Mouse (Mus musculus) stomach, embryonic 16.5 days (tissue): ENCODE measurements around the gene Ccdc174. TPM values are rescaled to one million over a fixed set of nuclear protein-coding genes. Genes with fewer than 3 reads are reported as not detected.

ENCODE experiments used
- ATAC-seq: fragments of 200-750 bp; cut with Nextera tagmentation; 2 replicates; pipeline ENCODE4 v1.8.0; 2017; ENCODE audit warnings: moderate number of reproducible peaks, moderate TSS enrichment; ENCODE audit not compliant: insufficient read depth, low FRiP score
- H3K27ac ChIP-seq: fragments of 300-500 bp; sonication (generic); 2 replicates; pipeline ENCODE4 v1.5.1; 2014; ENCODE audit warnings: low read length
- H3K27me3 ChIP-seq: fragments of 300-500 bp; sonication (generic); 2 replicates; pipeline ENCODE4 v1.6.1; 2014; ENCODE audit warnings: low read length, control low read depth, mixed read lengths; ENCODE audit not compliant: control insufficient read depth, insufficient read depth
- H3K36me3 ChIP-seq: fragments of 300-500 bp; sonication (generic); 2 replicates; pipeline ENCODE4 v1.6.1; 2014; ENCODE audit warnings: low read length; ENCODE audit not compliant: control insufficient read depth, insufficient read depth
- H3K4me1 ChIP-seq: fragments of 300-500 bp; sonication (generic); 2 replicates; pipeline ENCODE4 v1.6.1; 2014; ENCODE audit warnings: low read length, control low read depth, mixed read lengths; ENCODE audit not compliant: control insufficient read depth, insufficient read depth
- H3K4me2 ChIP-seq: fragments of 300-500 bp; sonication (generic); 2 replicates; pipeline ENCODE4 v1.6.1; 2014; ENCODE audit warnings: low read depth, low read length, mixed read lengths
- H3K4me3 ChIP-seq: fragments of 300-500 bp; sonication (generic); replicated peaks from 2 replicates; pipeline ENCODE4 v1.5.1; 2014; ENCODE audit warnings: mild to moderate bottlenecking, low read length
- H3K9ac ChIP-seq: fragments of 300-500 bp; sonication (generic); 2 replicates; pipeline ENCODE4 v1.6.1; 2014; ENCODE audit warnings: low read length
- H3K9me3 ChIP-seq: fragments of 300-500 bp; sonication (generic); replicated peaks from 2 replicates; pipeline ENCODE4 v1.6.1; 2016; ENCODE audit warnings: low read length, control low read depth; ENCODE audit not compliant: control insufficient read depth
- WGBS: fragments of 180-500 bp; shearing (Covaris S2); extraction: QIAGEN DNeasy Blood & Tissue Kit; methylation state at CpG from one replicate; pipeline ENCODE4 v1.1.7; 2014; 5-methylcytosine and 5-hydroxymethylcytosine counted together
- polyA plus RNA-seq: library from polyadenylated mRNA; unstranded; fragments of >200 nt; fragmentation: Nextera tagmentation; extraction: Ambion mirVana; gene quantifications from 2 replicates; pipeline ENCODE4 v1.2.1, GENCODE M21; 2015

Gene Ccdc174
- polyA plus RNA-seq, 1 experiment from 2014 or later: 28.2 TPM

- 72% methylated on average over 5 of the region's 5 CpGs for WGBS
- H3K4me3 ChIP-seq: no peak overlapping the region
- no peak overlapping the region for H3K9ac ChIP-seq
- H3K36me3 ChIP-seq: no peaks in the 10 kb centered on the region
- H3K4me1 ChIP-seq: no peaks in the 10 kb centered on the region
- H3K4me2 ChIP-seq: no peak overlapping the region
- no peak for ATAC-seq
- H3K27ac ChIP-seq: no peak overlapping the region
- H3K9me3 ChIP-seq: no peaks in the 10 kb centered on the region
- no peaks in the 10 kb centered on the region for H3K27me3 ChIP-seq
Observed at GRCm38 (mm10) chr6:91864595-91864994, 13.3 kb upstream of the Ccdc174 start.

- no peak overlapping the region for H3K4me2 ChIP-seq
- H3K4me1 ChIP-seq: no peaks in the 10 kb centered on the region
- H3K9ac ChIP-seq: no peak overlapping the region
- H3K27me3 ChIP-seq: no peaks in the 10 kb centered on the region
- ATAC-seq: no peak
- H3K9me3 ChIP-seq: no peaks in the 10 kb centered on the region
- H3K27ac ChIP-seq: no peak overlapping the region
- WGBS: 83% methylated on average over 11 of the region's 11 CpGs
- H3K36me3 ChIP-seq: no peaks in the 10 kb centered on the region
- H3K4me3 ChIP-seq: no peak overlapping the region
Observed at GRCm38 (mm10) chr6:91865601-91866000, 12.3 kb upstream of the Ccdc174 start.

- Histone ChIP-seq H3K4me1 (no peaks in the 10 kb centered on the region), H3K9ac (no peak overlapping the region), H3K27me3 (no peaks in the 10 kb centered on the region), H3K4me2 (no peak overlapping the region), H3K27ac (no peak overlapping the region), H3K36me3 (no peaks in the 10 kb centered on the region), H3K4me3 (no peak overlapping the region), H3K9me3 (no peaks in the 10 kb centered on the region)
- 85% methylated on average over 5 of the region's 5 CpGs for WGBS
- ATAC-seq: no peak
Observed at GRCm38 (mm10) chr6:91868091-91868490, 9.8 kb upstream of the Ccdc174 start.

- Histone ChIP-seq H3K4me3 (no peak overlapping the region), H3K9me3 (no peaks in the 10 kb centered on the region), H3K27ac (no peak overlapping the region), H3K4me2 (no peak overlapping the region), H3K9ac (no peak overlapping the region), H3K36me3 (no peaks in the 10 kb centered on the region), H3K27me3 (0 out of 2 replicates have a peak, but pooled peaks cover 2% of the 10 kb centered on the region), H3K4me1 (no peaks in the 10 kb centered on the region)
- ATAC-seq: no peak
- WGBS: 36% methylated on average over 2 of the region's 2 CpGs
Observed at GRCm38 (mm10) chr6:91872781-91873180, 5.1 kb upstream of the Ccdc174 start.

GRCm38 (mm10) chr6:91883859-91884258 is 6.0 kb downstream of the Ccdc174 start:
- 74% methylated on average over 2 of the region's 2 CpGs for WGBS
- peaks cover 2% of the 10 kb centered on the region for H3K4me1 ChIP-seq
- H3K27me3 ChIP-seq: no peaks in the 10 kb centered on the region
- no peak overlapping the region for H3K9ac ChIP-seq
- no peak overlapping the region for H3K4me2 ChIP-seq
- ATAC-seq: no peak
- H3K4me3 ChIP-seq: no peak overlapping the region
- peaks cover 20% of the 10 kb centered on the region for H3K36me3 ChIP-seq
- no peaks in the 10 kb centered on the region for H3K9me3 ChIP-seq
- H3K27ac ChIP-seq: no peak overlapping the region

- peaks cover 17% of the 10 kb centered on the region for H3K36me3 ChIP-seq
- H3K4me2 ChIP-seq: no peak overlapping the region
- no peak overlapping the region for H3K4me3 ChIP-seq
- no peak overlapping the region for H3K27ac ChIP-seq
- 67% methylated on average over 3 of the region's 3 CpGs for WGBS
- H3K4me1 ChIP-seq: no peaks in the 10 kb centered on the region
- no peaks in the 10 kb centered on the region for H3K27me3 ChIP-seq
- ATAC-seq: no peak
- H3K9ac ChIP-seq: no peak overlapping the region
- H3K9me3 ChIP-seq: no peaks in the 10 kb centered on the region
Observed at GRCm38 (mm10) chr6:91889255-91889906, 11.5 kb downstream of the Ccdc174 start.

- H3K9me3 ChIP-seq: no peaks in the 10 kb centered on the region
- H3K27me3 ChIP-seq: no peaks in the 10 kb centered on the region
- no peak overlapping the region for H3K27ac ChIP-seq
- H3K4me2 ChIP-seq: no peak overlapping the region
- H3K4me3 ChIP-seq: no peak overlapping the region
- no peaks in the 10 kb centered on the region for H3K4me1 ChIP-seq
- no peak for ATAC-seq
- WGBS: 86% methylated on average over 5 of the region's 5 CpGs
- H3K36me3 ChIP-seq: peaks cover 19% of the 10 kb centered on the region
- H3K9ac ChIP-seq: no peak overlapping the region
Observed at GRCm38 (mm10) chr6:91890615-91891014, 12.8 kb downstream of the Ccdc174 start.

GRCm38 (mm10) chr6:91891776-91892175 is 13.9 kb downstream of the Ccdc174 start:
- WGBS: 90% methylated on average over 2 of the region's 2 CpGs
- H3K27me3 ChIP-seq: no peaks in the 10 kb centered on the region
- H3K27ac ChIP-seq: no peak overlapping the region
- no peak overlapping the region for H3K4me2 ChIP-seq
- no peaks in the 10 kb centered on the region for H3K9me3 ChIP-seq
- peaks cover 19% of the 10 kb centered on the region; the same call in 1 of the 2 replicates for H3K36me3 ChIP-seq
- H3K4me3 ChIP-seq: no peak overlapping the region
- no peaks in the 10 kb centered on the region for H3K4me1 ChIP-seq
- H3K9ac ChIP-seq: no peak overlapping the region
- no peak for ATAC-seq

- Histone ChIP-seq H3K4me1 (no peaks in the 10 kb centered on the region), H3K27me3 (no peaks in the 10 kb centered on the region), H3K9ac (no peak overlapping the region), H3K4me2 (no peak overlapping the region), H3K36me3 (peaks cover 23% of the 10 kb centered on the region), H3K4me3 (no peak overlapping the region), H3K27ac (no peak overlapping the region), H3K9me3 (no peaks in the 10 kb centered on the region)
- ATAC-seq: no peak
- WGBS: 91% methylated on average over 3 of the region's 3 CpGs
Observed at GRCm38 (mm10) chr6:91896783-91897182, 18.9 kb downstream of the Ccdc174 start.
